Mouse (Mus musculus) kidney, adult 2 months (tissue): ENCODE results near the gene Tfcp2. TPM values are rescaled to one million over a fixed set of nuclear protein-coding genes. Genes with fewer than 3 reads are reported as not detected.
A peak's percentile ranks its signal among the peaks of the same experiment; 100 is the strongest.

Source experiments
- DNase-seq: peaks from one replicate; pipeline ENCODE4 v3.0.0; 2021
- H3K27ac ChIP-seq: fragments of 200-500 bp; 2 replicates; pipeline ENCODE4 v1.5.1; 2012; ENCODE audit warnings: low read depth, low read length, control low read depth, inconsistent platforms; ENCODE audit not compliant: insufficient read depth
- H3K27me3 ChIP-seq: fragments of 200-500 bp; replicated peaks from 2 replicates; pipeline ENCODE4 v1.6.1; 2012; ENCODE audit warnings: mild to moderate bottlenecking, moderate library complexity, low read length, inconsistent platforms; ENCODE audit not compliant: control insufficient read depth, insufficient read depth
- H3K36me3 ChIP-seq: fragments of 200-500 bp; 2 replicates; pipeline ENCODE4 v1.6.1; 2012; ENCODE audit warnings: mild to moderate bottlenecking, moderate library complexity, low read length, inconsistent platforms; ENCODE audit not compliant: control insufficient read depth, insufficient read depth
- H3K4me1 ChIP-seq: fragments of 200-500 bp; 2 replicates; pipeline ENCODE4 v1.6.1; 2011; ENCODE audit warnings: low read length; ENCODE audit not compliant: control insufficient read depth, insufficient read depth
- H3K4me3 ChIP-seq: fragments of 200-500 bp; 2 replicates; pipeline ENCODE4 v1.5.1; 2011; ENCODE audit warnings: mild to moderate bottlenecking, low read depth, low read length, control low read depth; ENCODE audit not compliant: insufficient read depth
- CTCF ChIP-seq: fragments of 200-500 bp; conservative IDR thresholded peaks from 2 replicates; pipeline ENCODE4 v1.5.1; 2011; ENCODE audit warnings: low read depth, mild to moderate bottlenecking, control low read depth, low read length, moderate library complexity, mixed read lengths; ENCODE audit not compliant: insufficient read depth, insufficient read length
- POLR2A ChIP-seq: fragments of 200-500 bp; IDR thresholded peaks from one replicate; pipeline ENCODE4 v1.6.1; 2011; ENCODE audit warnings: low read depth, low read length, control low read depth
- WGBS: fragments of 180-500 bp; shearing (Covaris S2); methylation state at CpG from one replicate; pipeline ENCODE4 v1.1.7; 2018; 5-methylcytosine and 5-hydroxymethylcytosine counted together
- polyA plus RNA-seq: library from polyadenylated mRNA; depleted of rRNA; stranded (reverse); fragments of >200 nt; gene quantifications from 2 replicates; pipeline ENCODE4 v1.2.3, GENCODE M21; 2012

Tfcp2 gene
- polyA plus RNA-seq, 1 experiment = 20.6 TPM

- TF ChIP-seq CTCF (no peak), POLR2A (no peak)
These were observed 41.0 kb upstream of the Tfcp2 start for GRCm38 (mm10) chr15:100592817-100593216.

DNA sequence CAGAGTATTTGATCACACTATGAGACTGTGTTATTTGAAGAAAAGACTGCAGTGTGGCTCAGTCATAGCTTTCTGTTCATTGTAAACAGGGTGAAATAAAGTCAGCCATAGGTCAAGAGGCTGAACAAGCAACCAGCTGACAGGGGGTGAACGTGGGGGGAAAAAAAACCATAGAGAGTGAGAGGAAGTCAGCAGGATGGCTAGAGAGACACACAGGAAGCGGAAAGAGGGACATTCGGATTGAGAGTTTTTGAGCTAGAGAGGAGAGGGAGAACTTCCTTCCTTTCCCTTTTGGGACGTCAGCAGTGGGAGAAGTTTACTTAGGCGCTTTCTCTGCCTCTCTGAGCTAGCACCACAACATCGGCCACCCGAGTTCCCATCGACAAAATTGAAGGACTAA, 38.6 kb upstream of the Tfcp2 start:
- Histone ChIP-seq H3K4me3 (no peak overlapping the region), H3K27ac (no peak overlapping the region), H3K27me3 (no peaks in the 10 kb centered on the region), H3K36me3 (peaks cover 7% of the 10 kb centered on the region), H3K4me1 (peaks cover 28% of the 10 kb centered on the region)
- TF ChIP-seq CTCF = no peak
- TF ChIP-seq POLR2A = no peak
- peak; percentile 37 for DNase-seq
- 78% methylated on average over 8 of the region's 8 CpGs for WGBS

More at GRCm38 (mm10) chr15:100592817-100593216, 41.0 kb upstream of the Tfcp2 start:
- 57% methylated on average over 6 of the region's 6 CpGs for WGBS
- DNase-seq = peak; percentile 68
- Histone ChIP-seq H3K4me3 (no peak overlapping the region), H3K4me1 (peaks cover 15% of the 10 kb centered on the region), H3K27me3 (no peaks in the 10 kb centered on the region), H3K27ac (peak overlapping the region; percentile 81), H3K36me3 (no peaks in the 10 kb centered on the region)

DNA sequence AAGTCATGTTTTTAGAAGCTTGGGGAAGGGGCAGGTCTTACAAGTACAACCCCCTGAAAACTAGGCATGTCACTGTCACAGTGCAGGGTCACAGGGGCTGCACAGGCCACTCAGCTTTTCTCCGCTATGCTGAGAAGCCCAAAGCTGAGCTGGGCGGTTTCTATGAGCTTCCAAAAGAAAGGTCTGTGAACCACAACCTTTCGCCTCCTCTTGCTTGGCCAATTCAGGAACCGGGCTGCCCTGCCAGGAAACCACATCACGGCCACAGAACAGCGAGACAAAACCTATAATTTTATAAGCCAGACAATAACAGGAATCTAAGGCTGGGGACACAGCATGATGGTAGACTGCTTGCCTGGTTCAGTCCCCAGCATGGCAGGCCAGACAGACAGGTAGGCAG, 36.5 kb upstream of the Tfcp2 start:
- whole genome bisulfite sequencing = 59% methylated on average over 6 of the region's 6 CpGs
- H3K36me3 ChIP-seq = peaks cover 7% of the 10 kb centered on the region
- DNase-seq = peak; percentile 62
- peak overlapping the region; percentile 97 for H3K27ac ChIP-seq
- no peak for TF ChIP-seq CTCF
- no peaks in the 10 kb centered on the region for H3K27me3 ChIP-seq
- peaks cover 28% of the 10 kb centered on the region for H3K4me1 ChIP-seq
- H3K4me3 ChIP-seq = no peak overlapping the region

GRCm38 (mm10) chr15:100587166-100587565, 35.4 kb upstream of the Tfcp2 start:
- 48% methylated on average over 4 of the region's 4 CpGs for WGBS
- peak; percentile 92 for DNase-seq
- Histone ChIP-seq H3K27ac (peak overlapping the region; percentile 97), H3K27me3 (no peaks in the 10 kb centered on the region), H3K36me3 (peaks cover 7% of the 10 kb centered on the region), H3K4me1 (peaks cover 22% of the 10 kb centered on the region), H3K4me3 (no peak overlapping the region)
- TF ChIP-seq CTCF (no peak), POLR2A (no peak)

- Histone ChIP-seq H3K4me3 (no peak overlapping the region), H3K4me1 (peaks cover 20% of the 10 kb centered on the region), H3K27ac (no peak overlapping the region), H3K27me3 (no peaks in the 10 kb centered on the region), H3K36me3 (peaks cover 7% of the 10 kb centered on the region)
- TF ChIP-seq CTCF (no peak), POLR2A (no peak)
- WGBS = 95% methylated on average over 16 of the region's 16 CpGs
- DNase-seq = no peak
These were observed 34.1 kb upstream of the Tfcp2 start for GRCm38 (mm10) chr15:100585931-100586330.

- WGBS = 89% methylated on average over 10 of the region's 10 CpGs
- Histone ChIP-seq H3K4me3 (no peak overlapping the region), H3K36me3 (no peaks in the 10 kb centered on the region; the same call in 1 of the 2 replicates), H3K27me3 (no peaks in the 10 kb centered on the region), H3K27ac (no peak overlapping the region), H3K4me1 (peaks cover 9% of the 10 kb centered on the region)
- DNase-seq = no peak
- TF ChIP-seq POLR2A (no peak), CTCF (no peak)
These were observed 28.3 kb upstream of the Tfcp2 start for GRCm38 (mm10) chr15:100580108-100580507.

GRCm38 (mm10) chr15:100577972-100578371, 26.2 kb upstream of the Tfcp2 start:
- H3K27me3 ChIP-seq = no peaks in the 10 kb centered on the region
- H3K27ac ChIP-seq = no peak overlapping the region
- no peak overlapping the region for H3K4me3 ChIP-seq
- peaks cover 24% of the 10 kb centered on the region for H3K4me1 ChIP-seq
- no peaks in the 10 kb centered on the region; the same call in 1 of the 2 replicates for H3K36me3 ChIP-seq
- no peak for DNase-seq
- TF ChIP-seq POLR2A (no peak), CTCF (no peak)
- 90% methylated on average over 16 of the region's 16 CpGs for WGBS

DNA sequence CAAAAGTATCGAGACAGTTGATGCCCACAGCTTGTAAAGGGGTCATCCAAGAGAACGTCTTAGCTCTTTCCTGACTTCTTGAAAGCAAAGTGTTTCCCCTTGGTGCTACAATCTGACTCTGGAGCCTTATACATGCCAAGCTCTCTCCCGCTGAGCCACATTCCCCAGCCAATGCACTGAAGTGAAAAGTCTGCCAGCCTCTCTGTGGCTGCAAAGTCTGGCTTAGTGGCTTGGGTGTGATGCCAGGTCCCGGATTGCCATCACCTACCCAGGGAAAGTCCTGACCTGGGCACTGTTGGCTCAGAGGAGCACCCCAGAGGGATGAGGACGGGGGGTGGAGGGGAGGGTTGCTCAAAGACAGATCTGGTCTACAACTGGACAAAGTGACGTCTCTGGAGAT, 25.0 kb upstream of the Tfcp2 start:
- DNase-seq = peak; percentile 65
- 57% methylated on average over 6 of the region's 6 CpGs for WGBS
- H3K27me3 ChIP-seq = no peaks in the 10 kb centered on the region
- peaks cover 24% of the 10 kb centered on the region for H3K4me1 ChIP-seq
- H3K4me3 ChIP-seq = no peak overlapping the region
- TF ChIP-seq CTCF = no peak
- no peak for TF ChIP-seq POLR2A
- no peaks in the 10 kb centered on the region; the same call in 1 of the 2 replicates for H3K36me3 ChIP-seq
- peak overlapping the region; percentile 70 for H3K27ac ChIP-seq
